In genomic region chr1:88055088-88055487, GRCm38 (mm10) we compare ENCODE assay signal across 28 mouse cellular contexts. TPM values are rescaled to one million over a fixed set of nuclear protein-coding genes. Genes with fewer than 3 reads are reported as not detected.
"Had no signal": no experiment of that assay in that cellular context is flagged by ENCODE, and none has a peak within 500 bp of the region (broad histone marks: within the 10 kb centered on the region; RNA-seq: fewer than 3 reads in every experiment).

Gene Ugt1a10, plus strand, starts transcription at chr1:88055388.

- H3K27me3 ChIP-seq: heart, embryonic 12.5 days; hindbrain, embryonic 12.5 days; intestine, embryonic 15.5 days; limb, embryonic 12.5 days; liver, embryonic 13.5 days; liver, embryonic 15.5 days had no signal

- H3K27ac ChIP-seq: gastrocnemius, adult 2 months; heart, embryonic 10.5 days; hindbrain, embryonic 10.5 days; hindbrain, embryonic 12.5 days; hindbrain, embryonic 14.5 days; intestine, embryonic 15.5 days; layer of hippocampus, adult 2 months; left cerebral cortex, adult 2 months; limb, embryonic 10.5 days; limb, embryonic 12.5 days; liver, embryonic 13.5 days; liver, embryonic 15.5 days had no signal

- H3K9ac ChIP-seq: heart, embryonic 12.5 days; hindbrain, embryonic 12.5 days; hindbrain, embryonic 14.5 days; intestine, embryonic 15.5 days; limb, embryonic 12.5 days; liver, embryonic 13.5 days; liver, embryonic 15.5 days; liver, postnatal 0 days had no signal

- H3K4me3 ChIP-seq: gastrocnemius, adult 2 months; heart, embryonic 10.5 days; heart, embryonic 12.5 days; hindbrain, embryonic 10.5 days; hindbrain, embryonic 12.5 days; intestine, embryonic 15.5 days; layer of hippocampus, adult 2 months; left cerebral cortex, adult 2 months; limb, embryonic 10.5 days; limb, embryonic 12.5 days; liver, embryonic 13.5 days; liver, embryonic 15.5 days had no signal

- H3K36me3 ChIP-seq: heart, embryonic 10.5 days; heart, embryonic 12.5 days; hindbrain, embryonic 10.5 days; hindbrain, embryonic 12.5 days; intestine, embryonic 15.5 days; limb, embryonic 10.5 days; limb, embryonic 12.5 days; liver, embryonic 13.5 days; liver, embryonic 15.5 days had no signal

- H3K4me2 ChIP-seq: heart, embryonic 12.5 days; hindbrain, embryonic 12.5 days; hindbrain, embryonic 14.5 days; intestine, embryonic 15.5 days; limb, embryonic 12.5 days; liver, embryonic 11.5 days; liver, embryonic 13.5 days; liver, embryonic 15.5 days had no signal

- H3K4me1 ChIP-seq: heart, embryonic 10.5 days; heart, embryonic 12.5 days; hindbrain, embryonic 10.5 days; hindbrain, embryonic 12.5 days; intestine, embryonic 15.5 days; limb, embryonic 10.5 days; limb, embryonic 12.5 days; liver, embryonic 13.5 days; liver, embryonic 15.5 days had no signal

- DNase-seq: gastrocnemius, adult 2 months; gastrocnemius, postnatal 10 days; gastrocnemius, postnatal 25 days; heart, adult 18-20 months; heart, postnatal 10 days; heart, postnatal 4 days; liver; liver, embryonic 13.5 days; liver, postnatal 0 days had no signal

- H3K9me3 ChIP-seq: heart, embryonic 10.5 days; heart, embryonic 12.5 days; hindbrain, embryonic 10.5 days; hindbrain, embryonic 12.5 days; intestine, embryonic 15.5 days; limb, embryonic 10.5 days; limb, embryonic 12.5 days; liver, embryonic 13.5 days; liver, embryonic 15.5 days had no signal

- ATAC-seq: hindbrain, embryonic 16.5 days; intestine, embryonic 15.5 days; intestine, postnatal 0 days; liver, postnatal 0 days had no signal

RNA-seq across cellular contexts. Expression of gene Ugt1a10, which starts in this region (rescaled TPM):
- polyA plus RNA-seq: frontal cortex, adult 2 months; heart, embryonic 10.5 days; heart, embryonic 12.5 days; heart, embryonic 14.5 days; heart, embryonic 16.5 days; hindbrain, embryonic 10.5 days; hindbrain, embryonic 12.5 days; hindbrain, embryonic 14.5 days; hindbrain, embryonic 16.5 days; inflammation-experienced regulatory T-cells, adult 6 months; intestine, embryonic 15.5 days; limb, embryonic 10.5 days; limb, embryonic 12.5 days; limb, embryonic 14.5 days; liver, embryonic 11.5 days; liver, embryonic 13.5 days; liver, embryonic 15.5 days had no signal
